Mouse (Mus musculus): Measurements from ENCODE around the gene C1qtnf9. TPM values are rescaled to one million over a fixed set of nuclear protein-coding genes. Genes with fewer than 3 reads are reported as not detected.

The C1qtnf9 gene
- polyA plus RNA-seq, 1 experiment, result not detected

DNA sequence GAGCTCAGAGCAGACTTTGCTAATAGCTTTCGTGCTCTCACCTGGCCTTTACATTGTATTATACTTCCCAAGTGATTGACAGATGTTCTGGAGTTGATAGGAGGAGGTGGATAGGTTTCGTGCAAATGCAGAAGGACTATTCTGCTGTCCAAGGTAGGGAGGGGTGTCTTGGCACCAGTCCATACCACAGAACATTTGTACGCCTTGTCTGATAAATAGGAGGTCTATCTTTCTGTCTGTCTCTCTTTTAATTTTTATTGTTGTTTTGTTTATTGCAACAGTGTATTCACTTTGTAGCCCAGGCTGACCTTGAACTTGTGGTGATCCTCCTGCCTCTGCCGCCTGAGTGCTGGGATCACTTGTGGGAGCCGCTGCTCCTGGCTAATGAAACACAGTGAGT lies 29.7 kb downstream of the C1qtnf9 start:
- Histone ChIP-seq H3K9me3 (no peaks in the 10 kb centered on the region), H3K27me3 (replicated peaks) (no peaks in the 10 kb centered on the region), H3K4me1 (no peaks in the 10 kb centered on the region), H3K4me3 (replicated peaks) (no peak overlapping the region), H3K36me3 (replicated peaks; ENCODE audit: low read length) (peaks cover 60% of the 10 kb centered on the region)
- TF ChIP-seq FLI1 (IDR thresholded peaks at IDR 0.05; ENCODE audit: low read length) (no peak), GATA1 (IDR thresholded peaks at IDR 0.05; ENCODE audit: borderline replicate concordance, low read length) (no peak)

DNA sequence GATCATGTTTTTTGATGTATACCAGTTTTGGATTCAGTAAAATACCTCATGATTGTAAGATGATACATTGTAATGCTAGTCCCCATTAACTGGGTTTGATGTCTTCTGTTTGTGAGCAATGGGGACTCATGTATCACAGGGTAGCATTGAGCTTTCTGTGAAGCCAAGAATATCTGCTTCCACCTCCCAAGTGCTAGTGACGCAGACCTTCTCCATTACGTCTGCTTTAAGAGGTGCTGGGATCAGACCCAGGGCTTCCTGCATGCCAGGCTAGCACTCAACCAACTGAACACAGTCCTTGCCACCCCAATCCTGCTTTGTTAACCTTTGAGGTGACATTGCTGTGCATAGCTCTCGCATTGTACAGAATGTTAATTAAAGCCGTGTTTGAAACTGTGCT lies 30.8 kb downstream of the C1qtnf9 start:
- TF ChIP-seq GATA1 (IDR thresholded peaks at IDR 0.05; ENCODE audit: borderline replicate concordance, low read length) (no peak), FLI1 (IDR thresholded peaks at IDR 0.05; ENCODE audit: low read length) (no peak)
- Histone ChIP-seq H3K9me3 (no peaks in the 10 kb centered on the region), H3K36me3 (replicated peaks; ENCODE audit: low read length) (peaks cover 72% of the 10 kb centered on the region), H3K27me3 (replicated peaks) (no peaks in the 10 kb centered on the region), H3K4me3 (replicated peaks) (no peak overlapping the region), H3K4me1 (no peaks in the 10 kb centered on the region)

DNA sequence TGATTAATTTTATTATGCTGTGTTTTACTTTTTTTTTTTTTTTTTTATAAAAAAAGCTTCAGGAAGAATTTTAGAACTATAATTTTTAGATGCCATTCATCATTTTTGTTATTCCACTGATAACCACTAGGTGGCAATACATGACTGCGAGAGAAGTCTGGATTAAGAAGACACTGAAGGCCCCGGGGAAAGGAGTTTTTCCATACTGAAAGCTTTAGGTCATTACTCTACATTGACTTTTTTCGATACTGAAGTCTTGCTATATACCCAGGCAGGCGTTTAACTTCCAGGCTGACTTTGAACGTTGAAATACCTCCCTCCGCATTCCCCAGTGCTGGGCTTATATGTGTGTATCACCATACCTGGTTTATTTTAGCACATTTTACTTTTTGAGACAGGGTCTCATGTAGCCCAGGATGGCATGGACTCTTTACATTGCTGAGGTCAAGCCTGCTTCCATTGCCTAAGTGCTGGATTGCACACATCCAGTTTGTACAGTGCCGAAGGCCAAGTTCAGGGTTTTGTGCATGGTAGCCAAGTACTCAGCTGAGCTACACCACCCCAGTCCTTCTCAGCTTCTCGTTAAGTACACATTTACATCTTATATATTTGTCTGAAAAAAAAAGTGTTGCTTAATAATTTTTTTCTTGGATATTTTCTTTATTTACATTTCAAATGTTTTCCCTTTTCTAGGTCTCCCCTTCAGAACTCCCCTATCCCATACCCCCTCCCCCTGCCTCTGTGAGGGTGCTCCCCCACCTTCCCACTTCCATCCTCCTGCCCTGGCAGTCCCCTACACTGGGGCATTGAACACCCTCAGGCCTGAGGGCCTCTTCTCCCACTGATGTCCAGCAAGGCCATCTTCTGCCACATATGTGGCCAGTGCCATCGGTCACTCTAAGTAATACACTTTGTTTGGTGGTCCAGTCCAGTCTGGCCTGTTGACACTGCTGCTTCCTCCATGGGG lies 32.1 kb downstream of the C1qtnf9 start:
- peaks cover 78% of the 10 kb centered on the region for H3K36me3 ChIP-seq (replicated peaks; ENCODE audit: low read length)
- H3K4me1 ChIP-seq, result no peaks in the 10 kb centered on the region; the same call in 1 of the 2 replicates
- H3K9me3 ChIP-seq, result no peaks in the 10 kb centered on the region
- no peak overlapping the region for H3K4me3 ChIP-seq (replicated peaks)
- H3K27me3 ChIP-seq (replicated peaks), result no peaks in the 10 kb centered on the region
- TF ChIP-seq FLI1 (IDR thresholded peaks at IDR 0.05; ENCODE audit: low read length) (no peak), GATA1 (IDR thresholded peaks at IDR 0.05; ENCODE audit: borderline replicate concordance, low read length) (no peak)

DNA sequence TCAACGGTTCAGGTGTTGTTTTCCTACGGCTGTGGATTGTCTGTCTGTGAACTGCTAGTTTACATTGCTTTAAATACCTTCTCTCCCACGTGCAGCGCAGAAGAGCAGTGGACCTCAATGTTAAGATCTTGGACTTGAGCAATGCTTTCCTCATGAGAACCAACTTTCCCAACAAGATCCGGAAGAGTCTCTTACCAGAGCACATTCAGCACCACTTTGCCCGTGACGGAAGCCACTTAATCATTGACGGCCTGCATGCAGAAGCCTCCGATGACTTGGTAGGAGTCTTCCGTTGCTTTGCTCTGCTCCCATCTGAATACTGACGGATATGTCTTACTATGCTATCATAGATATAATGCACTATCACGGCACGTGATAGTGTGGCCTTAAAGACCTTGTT lies 34.1 kb downstream of the C1qtnf9 start:
- TF ChIP-seq FLI1 (IDR thresholded peaks at IDR 0.05; ENCODE audit: low read length) (no peak), GATA1 (IDR thresholded peaks at IDR 0.05; ENCODE audit: borderline replicate concordance, low read length) (no peak)
- no peaks in the 10 kb centered on the region for H3K27me3 ChIP-seq (replicated peaks)

DNA sequence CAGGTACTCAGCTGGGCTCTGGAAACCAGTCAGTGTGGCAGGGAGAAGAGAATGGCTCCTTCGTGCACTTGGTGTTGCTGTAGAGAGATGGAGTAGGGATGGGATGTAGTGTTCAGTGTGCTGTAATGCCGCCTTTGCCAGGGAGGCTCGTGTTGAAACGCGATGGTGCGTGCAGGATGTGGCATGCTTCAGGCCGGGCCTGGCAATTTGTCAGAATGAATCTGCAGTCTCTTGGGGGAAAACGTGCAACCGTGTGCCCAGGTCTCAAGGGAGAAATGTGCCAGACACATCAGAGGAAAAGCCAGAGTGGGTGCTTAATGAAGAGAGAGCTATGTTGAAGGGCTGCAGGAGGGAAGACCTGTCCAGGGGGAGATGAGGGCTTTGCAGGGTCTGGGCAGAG lies 37.0 kb downstream of the C1qtnf9 start:
- Histone ChIP-seq H3K36me3 (replicated peaks; ENCODE audit: low read length) (peaks cover 56% of the 10 kb centered on the region), H3K27me3 (replicated peaks) (no peaks in the 10 kb centered on the region), H3K4me1 (peaks cover 4% of the 10 kb centered on the region), H3K9me3 (no peaks in the 10 kb centered on the region), H3K4me3 (replicated peaks) (no peak overlapping the region)
- TF ChIP-seq GATA1 (IDR thresholded peaks at IDR 0.05; ENCODE audit: borderline replicate concordance, low read length) (no peak), FLI1 (IDR thresholded peaks at IDR 0.05; ENCODE audit: low read length) (no peak)

More for the DNA sequence above, 34.1 kb downstream of the C1qtnf9 start:
- Histone ChIP-seq H3K4me3 (replicated peaks) (no peak overlapping the region), H3K36me3 (replicated peaks; ENCODE audit: low read length) (peaks cover 71% of the 10 kb centered on the region), H3K9me3 (no peaks in the 10 kb centered on the region), H3K4me1 (no peaks in the 10 kb centered on the region; the same call in 1 of the 2 replicates)

DNA sequence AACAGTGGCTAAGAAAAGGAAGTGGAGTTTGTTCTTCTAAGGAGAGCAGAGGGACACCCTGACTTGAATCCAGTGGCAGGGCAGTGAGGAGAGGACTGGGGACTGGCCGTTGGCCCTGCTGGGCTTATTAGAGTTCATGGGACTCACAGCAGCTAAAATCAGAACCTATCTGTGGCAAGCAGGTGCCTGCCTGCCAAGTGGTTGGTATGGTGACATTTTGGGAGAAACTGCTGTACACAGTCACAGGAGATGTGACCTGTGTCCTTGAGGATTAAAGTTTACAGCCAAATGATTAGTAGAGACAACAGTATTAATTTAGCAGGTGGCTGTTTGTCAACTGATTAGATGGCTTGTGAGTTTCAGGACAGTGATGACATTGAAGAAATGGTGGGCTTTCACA lies 37.9 kb downstream of the C1qtnf9 start:
- no peak for TF ChIP-seq GATA1 (IDR thresholded peaks at IDR 0.05; ENCODE audit: borderline replicate concordance, low read length)
- no peak for TF ChIP-seq FLI1 (IDR thresholded peaks at IDR 0.05; ENCODE audit: low read length)
- Histone ChIP-seq H3K27me3 (replicated peaks) (no peaks in the 10 kb centered on the region), H3K9me3 (no peaks in the 10 kb centered on the region), H3K4me3 (replicated peaks) (no peak overlapping the region), H3K36me3 (replicated peaks; ENCODE audit: low read length) (peaks cover 56% of the 10 kb centered on the region), H3K4me1 (peaks cover 4% of the 10 kb centered on the region)

DNA sequence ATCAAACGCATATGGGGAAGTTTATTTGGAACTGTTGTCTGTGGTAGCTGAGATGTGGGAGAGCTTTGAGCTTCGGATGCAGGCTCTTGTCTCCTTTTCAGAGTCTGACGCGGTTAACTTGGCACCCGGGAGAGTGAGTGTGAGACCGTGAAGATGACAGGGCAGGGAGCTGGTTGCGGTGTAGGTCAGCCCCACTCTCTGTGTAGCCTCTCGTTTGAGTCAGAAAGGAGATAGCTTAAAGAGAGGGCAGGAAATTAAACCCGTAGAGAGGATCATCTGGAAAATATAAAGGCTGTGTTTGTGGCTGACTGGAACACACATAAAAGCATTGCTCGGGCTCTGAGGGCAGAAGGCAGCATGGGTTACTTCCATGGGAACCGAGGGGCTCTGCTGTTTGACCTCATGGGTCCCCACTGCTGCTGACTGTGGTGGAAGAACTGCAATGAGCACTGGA lies 39.0 kb downstream of the C1qtnf9 start:
- peaks cover 57% of the 10 kb centered on the region for H3K36me3 ChIP-seq (replicated peaks; ENCODE audit: low read length)
- no peaks in the 10 kb centered on the region for H3K27me3 ChIP-seq (replicated peaks)
- H3K9me3 ChIP-seq, result no peaks in the 10 kb centered on the region
- peaks cover 4% of the 10 kb centered on the region for H3K4me1 ChIP-seq
- no peak for TF ChIP-seq GATA1 (IDR thresholded peaks at IDR 0.05; ENCODE audit: borderline replicate concordance, low read length)
- TF ChIP-seq FLI1 (IDR thresholded peaks at IDR 0.05; ENCODE audit: low read length), result no peak
- H3K4me3 ChIP-seq (replicated peaks), result no peak overlapping the region

DNA sequence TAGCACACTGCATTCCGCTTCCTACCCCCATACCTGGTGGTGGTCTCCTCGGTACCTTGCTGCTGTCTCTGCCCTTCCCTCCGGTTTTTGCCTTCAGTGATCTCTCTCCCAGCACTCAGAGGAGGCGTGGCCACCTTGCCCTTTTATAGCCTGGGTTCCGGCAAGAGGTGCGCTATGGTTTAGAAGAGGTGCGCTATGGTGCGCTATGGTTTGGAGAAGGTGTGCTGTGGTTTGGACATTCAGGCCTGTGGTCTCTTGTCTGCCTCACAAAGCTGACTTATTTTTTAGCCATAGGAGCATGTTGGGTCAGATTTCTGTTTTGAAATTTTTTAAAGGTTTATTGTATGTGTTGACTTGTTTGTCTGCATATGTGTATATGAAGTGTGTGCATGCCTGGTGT lies 41.9 kb downstream of the C1qtnf9 start:
- peaks cover 4% of the 10 kb centered on the region for H3K4me1 ChIP-seq
- H3K4me3 ChIP-seq (replicated peaks), result no peak overlapping the region
- peaks cover 51% of the 10 kb centered on the region for H3K36me3 ChIP-seq (replicated peaks; ENCODE audit: low read length)
- no peaks in the 10 kb centered on the region for H3K9me3 ChIP-seq
- TF ChIP-seq GATA1 (IDR thresholded peaks at IDR 0.05; ENCODE audit: borderline replicate concordance, low read length) (no peak), FLI1 (IDR thresholded peaks at IDR 0.05; ENCODE audit: low read length) (no peak)
- no peaks in the 10 kb centered on the region for H3K27me3 ChIP-seq (replicated peaks)

DNA sequence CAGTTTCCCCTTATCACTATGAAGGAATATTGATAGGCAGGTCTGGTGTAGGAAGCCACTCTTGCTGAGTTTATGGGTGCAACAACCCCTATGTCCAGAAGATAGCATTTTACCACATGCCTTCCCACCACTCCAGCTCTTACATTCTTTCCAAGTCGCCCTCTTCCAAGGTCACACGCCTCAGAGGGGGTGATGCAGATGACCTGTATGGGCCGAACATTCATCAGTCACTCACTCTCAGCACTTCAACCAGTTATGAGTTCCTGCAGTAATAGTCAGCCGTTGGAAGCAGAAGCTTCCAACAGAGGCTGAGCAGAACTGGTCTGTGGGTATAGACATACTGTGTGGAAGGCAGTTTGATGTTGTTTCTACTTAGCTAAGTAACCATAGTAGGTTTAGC lies 43.6 kb downstream of the C1qtnf9 start:
- Histone ChIP-seq H3K4me1 (peaks cover 4% of the 10 kb centered on the region; the same call in 1 of the 2 replicates), H3K27me3 (replicated peaks) (no peaks in the 10 kb centered on the region), H3K4me3 (replicated peaks) (no peak overlapping the region), H3K36me3 (replicated peaks; ENCODE audit: low read length) (peaks cover 52% of the 10 kb centered on the region), H3K9me3 (no peaks in the 10 kb centered on the region)
- TF ChIP-seq FLI1 (IDR thresholded peaks at IDR 0.05; ENCODE audit: low read length), result no peak
- no peak for TF ChIP-seq GATA1 (IDR thresholded peaks at IDR 0.05; ENCODE audit: borderline replicate concordance, low read length)

DNA sequence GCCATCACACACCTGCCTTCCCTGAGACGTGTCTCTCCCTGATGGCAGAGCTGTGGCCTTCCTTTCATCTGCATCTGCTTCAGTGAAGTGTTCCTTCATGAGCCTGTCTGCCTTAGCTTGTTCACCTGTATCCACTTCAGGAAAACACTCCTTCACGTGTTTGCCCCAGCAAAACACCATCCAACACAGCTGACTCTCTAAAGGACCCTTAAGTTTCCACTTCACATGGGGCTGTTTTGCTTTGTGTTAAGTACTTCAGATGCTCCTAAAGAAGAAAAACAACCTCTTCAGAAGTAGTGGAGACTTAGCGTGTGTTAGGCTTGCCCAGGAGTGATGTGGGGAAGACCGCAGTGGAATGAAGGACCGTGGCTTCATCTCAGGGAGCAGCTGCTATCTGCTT lies 47.2 kb downstream of the C1qtnf9 start:
- Histone ChIP-seq H3K36me3 (replicated peaks; ENCODE audit: low read length) (peaks cover 58% of the 10 kb centered on the region), H3K27me3 (replicated peaks) (no peaks in the 10 kb centered on the region), H3K4me1 (peaks cover 9% of the 10 kb centered on the region; the same call in 1 of the 2 replicates), H3K9me3 (no peaks in the 10 kb centered on the region), H3K4me3 (replicated peaks) (no peak overlapping the region)
- TF ChIP-seq GATA1 (IDR thresholded peaks at IDR 0.05; ENCODE audit: borderline replicate concordance, low read length) (no peak), FLI1 (IDR thresholded peaks at IDR 0.05; ENCODE audit: low read length) (no peak)
